Mouse (Mus musculus) kidney, postnatal 0 days (tissue): Measurements from ENCODE around the gene Smarca2. TPM values are rescaled to one million over a fixed set of nuclear protein-coding genes. Genes with fewer than 3 reads are reported as not detected.
A peak's percentile ranks its signal among the peaks of the same experiment; 100 is the strongest.
"Not testable (repeated sequence)": the region's sequence is repeated elsewhere in the genome, so short reads cannot be mapped to it uniquely, and the experiment has no call there.

Experiments
- ATAC-seq: fragments of 200-750 bp; cut with Nextera tagmentation; replicated peaks from 2 replicates; pipeline ENCODE4 v1.8.0; 2017; ENCODE audit warnings: low read depth, moderate number of reproducible peaks, moderate TSS enrichment, moderate library complexity; ENCODE audit not compliant: low FRiP score
- DNase-seq: peaks from one replicate; pipeline ENCODE4 v3.0.0-alpha.2; 2016; ENCODE audit warnings: low spot score
- H3K27ac ChIP-seq: fragments of 300-500 bp; sonication (generic); 2 replicates; pipeline ENCODE4 v1.5.1; 2014; ENCODE audit warnings: mild to moderate bottlenecking
- H3K27me3 ChIP-seq: fragments of 300-500 bp; sonication (generic); 2 replicates; pipeline ENCODE4 v1.6.1; 2014; ENCODE audit warnings: low read length, mixed read lengths; ENCODE audit not compliant: insufficient read depth
- H3K36me3 ChIP-seq: fragments of 300-500 bp; sonication (generic); 2 replicates; pipeline ENCODE4 v1.6.1; 2014; ENCODE audit warnings: low read length, mixed read lengths; ENCODE audit not compliant: insufficient read depth
- H3K4me1 ChIP-seq: fragments of 300-500 bp; sonication (generic); replicated peaks from 2 replicates; pipeline ENCODE4 v1.6.1; 2014; ENCODE audit warnings: antibody characterized with exemption, low read length, mixed read lengths; ENCODE audit not compliant: insufficient read depth
- H3K4me2 ChIP-seq: fragments of 300-500 bp; sonication (generic); 2 replicates; pipeline ENCODE4 v1.6.1; 2014; ENCODE audit warnings: mild to moderate bottlenecking, low read length, moderate library complexity, mixed read lengths
- H3K4me3 ChIP-seq: fragments of 300-500 bp; sonication (generic); replicated peaks from 2 replicates; pipeline ENCODE4 v1.5.1; 2014; ENCODE audit warnings: low read depth, low read length
- H3K9ac ChIP-seq: fragments of 300-500 bp; sonication (generic); 2 replicates; pipeline ENCODE4 v1.6.1; 2014; ENCODE audit warnings: low read depth, low read length
- H3K9me3 ChIP-seq: fragments of 300-500 bp; sonication (generic); replicated peaks from 2 replicates; pipeline ENCODE4 v1.6.1; 2016; ENCODE audit warnings: low read length, inconsistent platforms, mixed read lengths
- CTCF ChIP-seq: IDR thresholded peaks from 2 replicates; pipeline ENCODE4 v1.5.1; 2016; ENCODE audit warnings: antibody characterized with exemption, low read depth, mild to moderate bottlenecking, moderate library complexity
- WGBS: fragments of 180-500 bp; shearing (Covaris S2); extraction: QIAGEN DNeasy Blood & Tissue Kit; methylation state at CpG from one replicate; pipeline ENCODE4 v1.1.7; 2014; 5-methylcytosine and 5-hydroxymethylcytosine counted together
- polyA plus RNA-seq: library from polyadenylated mRNA; unstranded; fragments of >200 nt; fragmentation: Nextera tagmentation; extraction: Ambion mirVana; gene quantifications from 2 replicates; pipeline ENCODE4 v1.2.1, GENCODE M21; 2015

Gene Smarca2
- polyA plus RNA-seq, 1 experiment from 2014 or later = 36.1 TPM

DNA sequence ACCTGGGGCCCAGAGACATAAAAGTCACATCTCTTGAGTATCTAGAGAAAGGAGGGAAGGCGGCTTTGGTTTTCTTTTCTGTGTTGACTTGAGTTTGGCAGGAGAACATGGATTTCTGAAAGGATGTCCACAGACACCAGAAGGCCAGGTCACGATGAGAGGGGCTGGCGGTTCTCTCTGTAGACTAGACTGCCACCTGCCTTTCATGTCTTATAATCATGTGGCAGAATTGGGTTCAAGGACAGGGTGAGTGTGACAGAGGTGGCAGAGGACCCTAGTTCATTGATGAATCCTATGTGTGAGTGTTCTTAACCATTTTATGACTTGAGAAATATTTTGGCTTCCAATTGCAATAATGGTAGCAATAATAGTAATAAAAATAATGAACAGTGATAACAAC, 56.3 kb downstream of the Smarca2 start:
- peak; percentile 10; the same call in 1 of the 2 replicates for TF ChIP-seq CTCF
- no peak overlapping the region for H3K4me2 ChIP-seq
- no peak overlapping the region for H3K4me3 ChIP-seq
- H3K36me3 ChIP-seq = no peaks in the 10 kb centered on the region
- H3K9me3 ChIP-seq = no peaks in the 10 kb centered on the region
- ATAC-seq = no peak
- H3K4me1 ChIP-seq = no peaks in the 10 kb centered on the region
- no peak overlapping the region for H3K9ac ChIP-seq
- DNase-seq = no peak
- WGBS = 96% methylated on average over 3 of the region's 3 CpGs
- no peaks in the 10 kb centered on the region for H3K27me3 ChIP-seq
- no peak overlapping the region for H3K27ac ChIP-seq

- Histone ChIP-seq H3K4me3 (no peak overlapping the region), H3K4me2 (no peak overlapping the region), H3K27ac (no peak overlapping the region), H3K36me3 (no peaks in the 10 kb centered on the region), H3K9me3 (no peaks in the 10 kb centered on the region), H3K9ac (no peak overlapping the region), H3K27me3 (no peaks in the 10 kb centered on the region), H3K4me1 (no peaks in the 10 kb centered on the region)
- WGBS = 80% methylated on average over 5 of the region's 5 CpGs
- no peak for ATAC-seq
- no peak for TF ChIP-seq CTCF
- no peak for DNase-seq
Observed at GRCm38 (mm10) chr19:26666303-26666702, 61.5 kb downstream of the Smarca2 start.

- no peak for TF ChIP-seq CTCF
- Histone ChIP-seq H3K4me2 (no peak overlapping the region), H3K4me1 (no peaks in the 10 kb centered on the region), H3K27ac (no peak overlapping the region), H3K9ac (no peak overlapping the region), H3K4me3 (no peak overlapping the region), H3K9me3 (no peaks in the 10 kb centered on the region), H3K27me3 (no peaks in the 10 kb centered on the region), H3K36me3 (0 out of 2 replicates have a peak, but pooled peaks cover 11% of the 10 kb centered on the region)
- WGBS = 84% methylated on average over 6 of the region's 6 CpGs
- ATAC-seq (no peak), DNase-seq (no peak)
Observed at GRCm38 (mm10) chr19:26670089-26670488, 65.2 kb downstream of the Smarca2 start.

GRCm38 (mm10) chr19:26671413-26671812, 66.6 kb downstream of the Smarca2 start:
- not testable (repeated sequence) for ATAC-seq, H3K4me2 ChIP-seq, H3K4me1 ChIP-seq, H3K27me3 ChIP-seq, H3K4me3 ChIP-seq, H3K9ac ChIP-seq, DNase-seq, H3K9me3 ChIP-seq, H3K27ac ChIP-seq
- H3K36me3 ChIP-seq = peaks cover 11% of the 10 kb centered on the region; the same call in 1 of the 2 replicates

DNA sequence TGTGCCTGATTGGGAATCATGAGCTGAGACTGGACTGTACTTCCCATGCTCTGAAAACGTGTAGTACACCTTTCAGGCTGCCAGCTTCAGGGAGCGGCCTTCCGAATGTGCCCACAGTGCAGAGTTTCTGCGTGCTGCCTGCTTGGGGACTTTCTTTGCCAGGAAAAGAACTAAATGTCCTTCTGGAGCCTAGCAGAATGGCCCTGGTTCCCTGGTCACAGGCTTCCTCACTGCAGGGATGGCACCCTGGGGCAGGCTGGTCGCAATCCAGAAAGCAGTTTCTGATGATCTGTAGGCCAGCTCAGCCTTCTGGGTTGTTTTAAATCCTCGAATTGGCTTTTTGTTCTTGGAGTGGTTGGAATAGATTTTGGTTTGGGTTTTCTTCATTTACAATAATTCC, 71.1 kb downstream of the Smarca2 start:
- no peak for ATAC-seq
- TF ChIP-seq CTCF = no peak
- DNase-seq = no peak

DNA sequence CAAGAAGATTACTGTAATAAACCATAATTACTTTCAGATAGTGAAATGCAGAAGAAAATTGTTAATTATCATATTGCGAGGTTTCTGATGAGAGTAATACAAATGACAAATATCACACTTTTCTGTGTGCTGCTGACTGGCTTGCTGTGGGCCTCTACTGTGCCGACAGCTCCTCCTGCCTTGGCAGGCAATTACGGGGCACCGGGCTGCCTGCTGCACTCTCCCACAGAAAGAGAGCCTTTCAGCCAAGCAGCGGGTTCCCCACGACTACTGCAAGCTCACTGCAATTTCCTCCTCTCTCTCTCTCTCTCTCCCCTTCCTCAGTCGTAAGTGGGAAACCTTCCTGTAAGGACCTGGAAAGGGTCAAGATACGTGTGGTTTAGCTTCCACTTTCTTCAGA, 73.7 kb downstream of the Smarca2 start:
- ATAC-seq = no peak
- no peak for TF ChIP-seq CTCF
- Histone ChIP-seq H3K27ac (no peak overlapping the region), H3K4me2 (no peak overlapping the region), H3K9me3 (no peaks in the 10 kb centered on the region), H3K27me3 (no peaks in the 10 kb centered on the region), H3K4me3 (no peak overlapping the region), H3K36me3 (peaks cover 31% of the 10 kb centered on the region), H3K9ac (no peak overlapping the region), H3K4me1 (no peaks in the 10 kb centered on the region)
- DNase-seq = no peak
- 44% methylated on average over 8 of the region's 8 CpGs for WGBS

More for the DNA sequence above, 71.1 kb downstream of the Smarca2 start:
- Histone ChIP-seq H3K4me1 (no peaks in the 10 kb centered on the region), H3K36me3 (peaks cover 26% of the 10 kb centered on the region), H3K27me3 (no peaks in the 10 kb centered on the region), H3K27ac (no peak overlapping the region), H3K4me3 (no peak overlapping the region), H3K9ac (no peak overlapping the region), H3K4me2 (no peak overlapping the region), H3K9me3 (no peaks in the 10 kb centered on the region)
- 61% methylated on average over 6 of the region's 6 CpGs for WGBS

DNA sequence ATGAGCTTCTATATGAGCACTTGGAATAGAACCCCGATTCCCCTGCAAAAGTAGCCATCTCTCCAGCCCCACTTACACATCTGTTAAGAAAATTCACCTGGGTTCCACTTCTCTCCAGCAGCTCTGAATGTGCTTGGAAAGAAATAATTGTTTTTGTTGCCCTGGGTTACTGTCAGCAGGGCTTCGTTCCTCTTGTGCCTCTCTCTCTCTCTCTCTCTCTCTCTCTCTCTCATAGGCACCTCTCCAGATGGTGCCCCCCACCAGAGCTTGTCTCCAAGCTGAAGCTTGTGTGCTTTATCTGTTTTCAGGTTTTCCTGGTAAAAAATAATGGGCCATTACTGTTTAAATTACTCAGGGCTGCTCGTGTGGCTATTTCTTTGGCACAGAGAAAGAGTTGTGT, 74.8 kb downstream of the Smarca2 start:
- no peak for DNase-seq
- no peak for ATAC-seq
- no peaks in the 10 kb centered on the region for H3K27me3 ChIP-seq
- peaks cover 24% of the 10 kb centered on the region for H3K36me3 ChIP-seq
- 61% methylated on average over 3 of the region's 3 CpGs for WGBS
- no peak for TF ChIP-seq CTCF
- H3K4me3 ChIP-seq = no peak overlapping the region
- no peaks in the 10 kb centered on the region for H3K4me1 ChIP-seq
- H3K9me3 ChIP-seq = no peaks in the 10 kb centered on the region
- no peak overlapping the region for H3K27ac ChIP-seq
- H3K4me2 ChIP-seq = no peak overlapping the region
- no peak overlapping the region for H3K9ac ChIP-seq
